Mouse (Mus musculus) intestine, postnatal 0 days (tissue): Measurements from ENCODE around the gene Prickle1. TPM values are rescaled to one million over a fixed set of nuclear protein-coding genes. Genes with fewer than 3 reads are reported as not detected.

Source experiments
- ATAC-seq: fragments of 200-750 bp; cut with Nextera tagmentation; 2 replicates; pipeline ENCODE4 v1.8.0; 2017; ENCODE audit warnings: mild to moderate bottlenecking, moderate TSS enrichment, moderate library complexity
- H3K27ac ChIP-seq: fragments of 300-500 bp; sonication (generic); 2 replicates; pipeline ENCODE4 v1.5.1; 2014; ENCODE audit warnings: mild to moderate bottlenecking, low read depth, low read length, moderate library complexity
- H3K27me3 ChIP-seq: fragments of 300-500 bp; sonication (generic); replicated peaks from 2 replicates; pipeline ENCODE4 v1.6.1; 2014; ENCODE audit warnings: low read length, mixed read lengths; ENCODE audit not compliant: control insufficient read depth, insufficient read depth
- H3K36me3 ChIP-seq: fragments of 300-500 bp; sonication (generic); 2 replicates; pipeline ENCODE4 v1.6.1; 2014; ENCODE audit warnings: mild to moderate bottlenecking, moderate library complexity; ENCODE audit not compliant: control insufficient read depth, insufficient read depth
- H3K4me1 ChIP-seq: fragments of 300-500 bp; sonication (generic); replicated peaks from 2 replicates; pipeline ENCODE4 v1.6.1; 2014; ENCODE audit warnings: antibody characterized with exemption, low read length, mixed read lengths; ENCODE audit not compliant: control insufficient read depth, insufficient read depth
- H3K4me2 ChIP-seq: fragments of 300-500 bp; sonication (generic); replicated peaks from 2 replicates; pipeline ENCODE4 v1.6.1; 2014; ENCODE audit warnings: low read depth, mild to moderate bottlenecking, moderate library complexity
- H3K4me3 ChIP-seq: fragments of 300-500 bp; sonication (generic); 2 replicates; pipeline ENCODE4 v1.5.1; 2014; ENCODE audit warnings: low read depth, low read length
- H3K9ac ChIP-seq: fragments of 300-500 bp; sonication (generic); 2 replicates; pipeline ENCODE4 v1.6.1; 2014; ENCODE audit warnings: mild to moderate bottlenecking, low read depth, low read length
- H3K9me3 ChIP-seq: fragments of 300-500 bp; sonication (generic); 2 replicates; pipeline ENCODE4 v1.6.1; 2016; ENCODE audit warnings: mixed run types; ENCODE audit not compliant: control insufficient read depth
- CTCF ChIP-seq: sonication (generic); IDR thresholded peaks from 2 replicates; pipeline ENCODE4 v1.5.1; 2016; ENCODE audit warnings: low read depth, mild to moderate bottlenecking, control low read depth, antibody characterized with exemption, moderate library complexity
- WGBS: fragments of 180-500 bp; shearing (Covaris S2); extraction: QIAGEN DNeasy Blood & Tissue Kit; methylation state at CpG from one replicate; pipeline ENCODE4 v1.1.7; 2014; 5-methylcytosine and 5-hydroxymethylcytosine counted together
- polyA plus RNA-seq: library from polyadenylated mRNA; unstranded; fragments of >200 nt; fragmentation: Nextera tagmentation; extraction: Ambion mirVana; gene quantifications from 2 replicates; pipeline ENCODE4 v1.2.1, GENCODE M21; 2015

Prickle1 gene
- polyA plus RNA-seq, 1 experiment from 2014 or later, result 6.5 TPM

DNA sequence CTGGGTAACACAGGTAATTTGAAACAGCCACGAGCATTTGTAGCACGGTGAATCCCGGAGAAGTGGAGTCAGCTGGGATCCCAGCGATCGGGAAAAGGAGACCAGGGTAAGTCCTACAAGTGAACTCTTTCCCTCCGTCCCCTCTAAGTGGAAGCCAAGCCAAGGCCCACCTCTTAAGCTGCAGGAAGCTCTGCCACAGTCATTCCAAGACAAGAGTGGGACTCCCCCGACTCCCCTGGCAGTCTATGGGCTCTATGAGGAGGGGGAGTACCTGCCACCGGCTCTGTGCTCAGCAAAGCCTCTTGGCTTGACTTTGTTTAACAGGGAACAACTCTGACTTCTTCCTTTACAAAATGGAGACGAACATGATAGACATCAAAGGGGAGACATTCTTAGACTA is 47.4 kb downstream of the Prickle1 start:
- Histone ChIP-seq H3K36me3 (no peaks in the 10 kb centered on the region), H3K4me1 (no peaks in the 10 kb centered on the region; the same call in 1 of the 2 replicates), H3K27ac (no peak overlapping the region), H3K9me3 (no peaks in the 10 kb centered on the region), H3K9ac (no peak overlapping the region), H3K4me2 (no peak overlapping the region), H3K27me3 (no peaks in the 10 kb centered on the region), H3K4me3 (no peak overlapping the region)
- no peak for ATAC-seq
- WGBS, result 81% methylated on average over 9 of the region's 9 CpGs
- no peak for TF ChIP-seq CTCF

DNA sequence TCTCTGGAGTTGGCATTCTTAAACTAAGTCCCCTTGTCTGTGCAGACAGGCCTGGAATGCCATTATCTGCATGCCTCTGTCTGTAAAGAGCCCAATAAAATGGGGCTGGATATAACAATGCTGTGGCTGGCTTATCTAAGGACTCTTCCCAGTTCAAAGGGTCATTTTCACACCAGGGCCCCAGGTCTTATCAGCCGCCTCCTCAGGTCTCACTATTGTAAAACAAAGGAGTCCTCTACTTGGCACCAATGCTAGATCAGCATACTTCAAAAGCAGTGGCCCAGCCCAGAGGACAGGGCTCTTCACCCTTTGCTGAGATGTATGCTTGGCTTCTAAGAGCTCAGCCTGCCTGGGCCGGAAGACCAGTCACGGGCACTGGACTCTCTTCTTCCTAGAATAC is 56.3 kb downstream of the Prickle1 start:
- H3K4me2 ChIP-seq, result 0 out of 2 replicates have a peak overlapping the region, but pooled peaks have one; percentile 27
- no peak overlapping the region for H3K4me3 ChIP-seq
- 43% methylated on average over 3 of the region's 3 CpGs for WGBS
- no peak overlapping the region for H3K27ac ChIP-seq
- no peaks in the 10 kb centered on the region for H3K36me3 ChIP-seq
- H3K27me3 ChIP-seq, result no peaks in the 10 kb centered on the region
- no peak overlapping the region for H3K9ac ChIP-seq
- no peaks in the 10 kb centered on the region for H3K9me3 ChIP-seq
- no peaks in the 10 kb centered on the region for H3K4me1 ChIP-seq
- TF ChIP-seq CTCF, result no peak
- ATAC-seq, result peak; percentile 92

DNA sequence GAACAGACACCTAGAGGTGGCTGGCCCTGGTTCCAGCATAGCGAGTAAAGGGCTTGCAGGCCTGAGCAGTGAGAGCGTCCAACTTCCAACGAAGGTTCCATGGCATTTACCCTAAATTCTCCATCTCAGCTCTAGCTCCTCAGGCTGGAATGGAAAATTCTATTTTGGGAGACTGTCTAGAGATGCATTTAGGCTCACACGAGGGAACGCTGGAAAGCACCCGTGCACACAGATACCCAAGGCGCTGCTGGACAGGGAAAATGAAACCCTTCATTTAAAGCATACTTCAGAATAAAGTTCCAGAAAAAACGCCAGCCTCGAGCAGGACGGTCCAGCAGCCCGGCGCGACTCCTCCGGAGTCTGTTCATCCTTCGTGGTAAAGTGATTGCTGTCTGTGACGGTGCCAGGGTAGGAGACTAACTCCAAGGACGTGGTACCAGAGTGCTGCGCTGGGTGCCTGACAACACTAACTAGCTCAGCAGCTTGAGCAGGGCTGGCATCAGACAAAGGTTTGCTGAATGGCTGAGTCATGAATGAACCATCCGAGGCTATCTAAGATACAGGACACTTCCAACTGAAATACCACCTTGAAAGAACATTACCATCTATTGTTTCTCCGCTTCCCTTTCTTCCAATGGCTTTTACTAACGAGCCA is 57.0 kb downstream of the Prickle1 start:
- no peak for ATAC-seq
- H3K36me3 ChIP-seq, result no peaks in the 10 kb centered on the region
- no peaks in the 10 kb centered on the region for H3K9me3 ChIP-seq
- H3K4me3 ChIP-seq, result no peak overlapping the region
- H3K27me3 ChIP-seq, result no peaks in the 10 kb centered on the region
- no peak overlapping the region for H3K9ac ChIP-seq
- no peaks in the 10 kb centered on the region for H3K4me1 ChIP-seq
- TF ChIP-seq CTCF, result no peak
- 84% methylated on average over 21 of the region's 21 CpGs for WGBS
- H3K27ac ChIP-seq, result no peak overlapping the region
- H3K4me2 ChIP-seq, result no peak overlapping the region

DNA sequence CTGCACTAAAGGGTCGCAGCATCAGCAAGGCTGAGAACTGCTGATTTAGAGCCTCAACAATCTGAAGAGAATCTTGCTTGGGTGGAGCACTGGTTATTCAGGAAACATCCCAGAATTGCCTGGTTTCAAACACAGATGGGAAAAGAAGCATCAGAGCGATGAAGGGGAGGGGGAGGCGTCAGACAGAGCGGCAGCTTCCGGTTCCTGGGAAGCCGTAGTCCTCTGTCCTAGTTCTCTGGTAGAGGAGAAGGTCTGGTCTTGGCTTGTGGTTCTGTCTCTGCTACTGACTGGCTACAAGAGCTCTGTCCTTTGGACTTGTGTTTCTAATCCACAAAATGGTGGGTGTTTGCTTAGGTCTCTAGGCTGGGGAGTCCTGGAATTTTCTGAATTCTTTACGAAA is 57.9 kb downstream of the Prickle1 start:
- Histone ChIP-seq H3K27ac (no peak overlapping the region), H3K36me3 (no peaks in the 10 kb centered on the region), H3K9ac (no peak overlapping the region), H3K9me3 (no peaks in the 10 kb centered on the region), H3K4me2 (no peak overlapping the region), H3K27me3 (no peaks in the 10 kb centered on the region), H3K4me3 (no peak overlapping the region), H3K4me1 (no peaks in the 10 kb centered on the region)
- TF ChIP-seq CTCF, result no peak
- no peak for ATAC-seq
- WGBS, result 88% methylated on average over 7 of the region's 7 CpGs

DNA sequence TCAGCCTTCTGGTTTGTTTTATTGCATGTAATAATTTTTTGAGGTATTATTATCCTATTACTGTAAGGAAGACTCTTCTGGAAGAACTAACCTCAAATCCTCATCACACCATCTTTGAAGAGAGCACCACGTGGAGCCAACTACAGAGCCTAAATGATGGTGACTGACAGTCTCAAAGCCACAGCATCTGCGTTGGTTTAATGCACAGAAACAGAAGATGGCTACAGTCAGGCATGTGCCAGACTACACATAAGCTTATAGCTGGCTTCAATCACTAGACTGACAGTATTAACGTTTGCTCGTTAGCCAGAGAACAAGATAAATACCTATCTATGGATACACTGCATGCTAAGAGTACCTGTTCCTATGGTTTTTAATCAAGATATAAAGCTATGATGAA is 59.5 kb downstream of the Prickle1 start:
- Histone ChIP-seq H3K9me3 (no peaks in the 10 kb centered on the region), H3K4me3 (no peak overlapping the region), H3K36me3 (no peaks in the 10 kb centered on the region), H3K9ac (no peak overlapping the region), H3K27ac (no peak overlapping the region), H3K4me1 (no peaks in the 10 kb centered on the region), H3K27me3 (no peaks in the 10 kb centered on the region), H3K4me2 (no peak overlapping the region)
- no peak for TF ChIP-seq CTCF
- 83% methylated on average over 4 of the region's 4 CpGs for WGBS
- ATAC-seq, result no peak

DNA sequence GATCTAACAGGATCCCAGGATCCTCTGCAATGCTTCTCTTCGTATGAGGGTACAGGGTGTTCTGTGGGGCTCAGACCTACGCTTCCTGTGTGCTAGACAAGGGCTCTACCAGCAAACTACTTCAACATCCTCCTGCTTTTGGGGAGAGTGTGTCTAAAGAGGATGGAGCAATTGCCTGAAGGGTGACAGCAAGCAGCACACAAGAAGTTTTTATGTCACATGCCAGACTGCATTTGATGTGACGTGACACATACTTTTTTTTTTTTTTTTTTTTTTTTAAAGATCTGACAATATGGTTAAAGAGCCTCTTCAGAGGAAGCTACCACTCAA is 65.0 kb downstream of the Prickle1 start:
- H3K27ac ChIP-seq, result no peak overlapping the region
- 59% methylated on average over 3 of the region's 3 CpGs for WGBS
- no peak overlapping the region for H3K4me3 ChIP-seq
- no peaks in the 10 kb centered on the region for H3K36me3 ChIP-seq
- no peaks in the 10 kb centered on the region for H3K9me3 ChIP-seq
- H3K27me3 ChIP-seq, result no peaks in the 10 kb centered on the region
- no peak for TF ChIP-seq CTCF
- ATAC-seq, result no peak
- H3K9ac ChIP-seq, result no peak overlapping the region
- H3K4me1 ChIP-seq, result no peaks in the 10 kb centered on the region
- H3K4me2 ChIP-seq, result no peak overlapping the region
